Mouse (Mus musculus): ENCODE data around the gene Cntnap2.

DNA sequence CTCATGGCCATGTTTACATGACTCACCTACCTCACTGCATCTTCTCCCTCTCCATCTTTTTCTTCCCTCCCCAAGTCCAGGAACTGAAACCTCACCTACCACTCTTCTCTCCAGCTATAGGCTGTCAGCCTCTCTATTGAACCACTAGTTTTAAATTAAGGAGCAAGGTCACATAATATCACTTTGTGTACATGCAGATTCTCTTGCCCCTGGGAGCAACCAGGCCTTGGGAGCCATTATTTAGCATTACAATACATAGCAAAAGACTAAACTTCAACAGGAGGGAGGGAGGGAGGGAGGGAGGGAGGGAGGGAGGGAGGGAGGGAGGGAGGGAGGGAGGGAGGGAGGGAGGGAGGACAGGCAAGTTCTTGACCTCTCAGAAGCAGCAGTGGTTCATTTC is 2155.6 kb downstream of the Cntnap2 start:
- no peak for TF ChIP-seq TAL1 (IDR thresholded peaks at IDR 0.05; ENCODE audit: low read length)
- TF ChIP-seq GATA1 (IDR thresholded peaks at IDR 0.05; ENCODE audit: low read length) = no peak

All from erythroblast, embryonic 14.5 days (primary cell).